Mouse (Mus musculus): ENCODE measurements around the gene Ssxb10. TPM values are rescaled to one million over a fixed set of nuclear protein-coding genes. Genes with fewer than 3 reads are reported as not detected.
"Not testable (repeated sequence)": the region's sequence is repeated elsewhere in the genome, so short reads cannot be mapped to it uniquely, and the experiment has no call there.

Gene Ssxb10
- polyA plus RNA-seq (2016; fragmentation: Nextera tagmentation; extraction: Ambion mirVana): not detected in 2 replicates

DNA sequence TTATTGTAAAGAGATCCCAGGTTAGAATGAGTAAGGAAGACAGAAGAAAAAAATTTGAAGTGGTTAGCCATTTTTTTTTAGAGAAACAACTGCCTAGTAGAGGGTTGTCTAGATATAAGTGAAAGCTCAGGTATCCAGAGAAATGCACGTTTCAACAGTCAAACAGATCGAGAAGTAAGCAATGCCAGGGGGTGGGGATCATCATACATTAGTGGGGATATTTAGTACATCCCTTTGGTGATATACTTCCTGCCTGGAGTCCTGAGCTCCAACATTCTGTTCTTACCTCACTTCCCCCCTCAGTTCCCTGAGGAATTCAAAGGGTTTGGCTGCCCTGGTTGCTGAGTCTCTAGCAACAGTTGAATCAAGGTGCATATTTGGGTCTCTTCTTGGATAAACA lies at the start of gene Ssxb10:
TSS of gene Ssxb10 (plus strand) at position 301 of the 400 bp plus-strand sequence.
- H3K9me3 ChIP-seq (replicated peaks): peaks cover 3% of the 10 kb centered on the region; the same call in 1 of the 2 replicates
- H3K27ac ChIP-seq: no peak within 1 kb of the TSS
- no peak for DNase-seq (ENCODE audit: low spot score)
- H3K27me3 ChIP-seq (ENCODE audit: low read depth, poor library complexity, severe bottlenecking): no peaks in the 10 kb centered on the region
- no peaks in the 10 kb centered on the region for H3K36me3 ChIP-seq
- H3K4me3 ChIP-seq: no peak within 1 kb of the TSS
- no peaks in the 10 kb centered on the region for H3K4me1 ChIP-seq
- WGBS: 66% methylated on average over 2 of the region's 2 CpGs

DNA sequence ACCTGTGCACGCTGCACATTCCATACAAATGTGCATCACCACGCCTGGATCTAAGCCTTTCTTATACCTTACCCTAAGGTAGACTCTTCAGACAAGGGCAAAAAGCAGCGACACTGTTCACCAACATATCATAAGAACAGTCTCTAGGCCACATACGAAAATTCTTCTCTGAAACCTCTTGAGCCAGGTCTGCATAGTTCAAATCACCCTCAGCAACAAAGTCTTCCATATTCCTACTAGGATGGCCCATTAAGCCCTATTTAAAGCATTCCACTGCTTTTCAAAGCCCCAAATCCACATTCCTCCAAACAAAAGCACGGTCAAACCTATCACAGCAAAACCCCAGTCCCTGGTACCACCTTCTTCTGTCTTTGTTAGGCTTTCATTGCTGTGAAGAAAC lies 38.6 kb upstream of the Ssxb10 start:
- no peak for DNase-seq (ENCODE audit: low spot score)
- Histone ChIP-seq H3K36me3 (no peaks in the 10 kb centered on the region), H3K4me3 (no peak overlapping the region), H3K9me3 (replicated peaks) (no peaks in the 10 kb centered on the region), H3K27ac (no peak overlapping the region), H3K4me1 (no peaks in the 10 kb centered on the region), H3K27me3 (ENCODE audit: low read depth, poor library complexity, severe bottlenecking) (no peaks in the 10 kb centered on the region)
- WGBS: 88% methylated on average over 5 of the region's 5 CpGs

- 32% methylated on average over 1 of the region's 1 CpGs for WGBS
- Histone ChIP-seq H3K27me3 (ENCODE audit: low read depth, poor library complexity, severe bottlenecking) (no peaks in the 10 kb centered on the region), H3K9me3 (replicated peaks) (no peaks in the 10 kb centered on the region), H3K4me1 (no peaks in the 10 kb centered on the region), H3K4me3 (no peak overlapping the region), H3K36me3 (no peaks in the 10 kb centered on the region), H3K27ac (no peak overlapping the region)
- no peak for DNase-seq (ENCODE audit: low spot score)
Observed at GRCm38 (mm10) chrX:8309302-8309701, 17.9 kb upstream of the Ssxb10 start.

GRCm38 (mm10) chrX:8314905-8315304 lies 12.3 kb upstream of the Ssxb10 start:
- WGBS: 7% methylated on average over 7 of the region's 7 CpGs
- DNase-seq (ENCODE audit: low spot score): peak; percentile 49

DNA sequence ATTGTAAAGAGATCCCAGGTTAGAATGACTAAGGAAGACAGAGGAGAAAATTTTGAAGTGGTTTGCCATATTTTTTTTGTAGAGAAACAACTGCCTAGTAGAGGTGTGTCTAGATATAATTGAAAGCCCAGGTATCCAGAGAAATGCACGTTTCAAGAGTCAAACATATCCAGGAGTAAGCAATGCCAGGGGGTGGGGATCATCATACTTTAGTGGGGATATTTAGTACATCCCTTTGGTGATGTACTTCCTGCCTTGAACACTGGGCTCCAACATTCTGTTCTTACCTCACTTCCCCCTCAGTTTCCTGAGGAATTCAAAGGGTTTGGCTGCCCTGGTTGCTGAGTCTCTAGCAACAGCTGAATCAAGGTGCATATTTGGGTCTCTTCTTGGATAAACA lies 39.5 kb downstream of the Ssxb10 start, which contains the start of gene Ssxb9:
TSS of gene Ssxb9 (plus strand) at position 301 of the 400 bp plus-strand sequence.
- WGBS: 24% methylated on average over 1 of the region's 1 CpGs
- H3K4me3 ChIP-seq; H3K27ac ChIP-seq; DNase-seq (ENCODE audit: low spot score); H3K36me3 ChIP-seq; H3K4me1 ChIP-seq; H3K9me3 ChIP-seq (replicated peaks); H3K27me3 ChIP-seq (ENCODE audit: low read depth, poor library complexity, severe bottlenecking): not testable (repeated sequence)

More at GRCm38 (mm10) chrX:8314905-8315304, 12.3 kb upstream of the Ssxb10 start:
- not testable (repeated sequence) for H3K36me3 ChIP-seq; H3K4me3 ChIP-seq; H3K9me3 ChIP-seq (replicated peaks); H3K4me1 ChIP-seq; H3K27me3 ChIP-seq (ENCODE audit: low read depth, poor library complexity, severe bottlenecking); H3K27ac ChIP-seq

Other genes starting within 250 kb of the Ssxb10 start
- gene Was, start 236.9 kb upstream of the Ssxb10 start, polyA plus RNA-seq (2016; fragmentation: Nextera tagmentation; extraction: Ambion mirVana): 0.14 and 0.18 TPM in 2 replicates
- 13.9 and 18.7 TPM in 2 replicates for gene Wdr13, start 194.5 kb upstream of the Ssxb10 start, polyA plus RNA-seq (2016; fragmentation: Nextera tagmentation; extraction: Ambion mirVana)
- 505 and 510 TPM in 2 replicates for gene Rbm3, start 181.5 kb upstream of the Ssxb10 start, polyA plus RNA-seq (2016; fragmentation: Nextera tagmentation; extraction: Ambion mirVana)
- 12.5 and 12.7 TPM in 2 replicates for gene Tbc1d25, start 151.2 kb upstream of the Ssxb10 start, polyA plus RNA-seq (2016; fragmentation: Nextera tagmentation; extraction: Ambion mirVana)
- 23.5 and 25.7 TPM in 2 replicates for gene Ebp, start 133.9 kb upstream of the Ssxb10 start, polyA plus RNA-seq (2016; fragmentation: Nextera tagmentation; extraction: Ambion mirVana)
- gene Porcn, start 120.9 kb upstream of the Ssxb10 start, polyA plus RNA-seq (2016; fragmentation: Nextera tagmentation; extraction: Ambion mirVana): 8.9 and 12.5 TPM in 2 replicates
- 56.9 and 59.6 TPM in 2 replicates for gene Ftsj1, start 75.0 kb upstream of the Ssxb10 start, polyA plus RNA-seq (2016; fragmentation: Nextera tagmentation; extraction: Ambion mirVana)
- gene Slc38a5, start 56.3 kb upstream of the Ssxb10 start, polyA plus RNA-seq (2016; fragmentation: Nextera tagmentation; extraction: Ambion mirVana): 3.5 and 4.3 TPM in 2 replicates
- gene Ssxb9, start 39.6 kb downstream of the Ssxb10 start, polyA plus RNA-seq (2016; fragmentation: Nextera tagmentation; extraction: Ambion mirVana): not detected in 2 replicates
- not detected in 2 replicates for gene Ssxb1, start 85.9 kb downstream of the Ssxb10 start, polyA plus RNA-seq (2016; fragmentation: Nextera tagmentation; extraction: Ambion mirVana)
- gene Ssxb2, start 134.3 kb downstream of the Ssxb10 start, polyA plus RNA-seq (2016; fragmentation: Nextera tagmentation; extraction: Ambion mirVana): not detected in 2 replicates
- not detected in 2 replicates for gene Gm14459, start 197.5 kb downstream of the Ssxb10 start, polyA plus RNA-seq (2016; fragmentation: Nextera tagmentation; extraction: Ambion mirVana)
- gene Ssxb6, start 220.8 kb downstream of the Ssxb10 start, polyA plus RNA-seq (2016; fragmentation: Nextera tagmentation; extraction: Ambion mirVana): not detected in 2 replicates

Measured in limb, embryonic 10.5 days (tissue).